Mouse (Mus musculus) embryonic facial prominence, embryonic 15.5 days (tissue): ENCODE measurements around the gene Ccdc187. TPM values are rescaled to one million over a fixed set of nuclear protein-coding genes. Genes with fewer than 3 reads are reported as not detected.

Source experiments
- ATAC-seq: fragments of 200-750 bp; cut with Nextera tagmentation; 2 replicates; pipeline ENCODE4 v1.8.0; 2017; ENCODE audit warnings: low read depth, moderate TSS enrichment; ENCODE audit not compliant: insufficient number of reproducible peaks, low FRiP score, low TSS enrichment
- H3K27ac ChIP-seq: fragments of 300-500 bp; sonication (generic); replicated peaks from 2 replicates; pipeline ENCODE4 v1.5.1; 2015; ENCODE audit warnings: mild to moderate bottlenecking, inconsistent platforms
- H3K27me3 ChIP-seq: fragments of 300-500 bp; sonication (generic); 2 replicates; pipeline ENCODE4 v1.6.1; 2015; ENCODE audit warnings: inconsistent platforms
- H3K36me3 ChIP-seq: fragments of 300-500 bp; sonication (generic); 2 replicates; pipeline ENCODE4 v1.6.1; 2015; ENCODE audit warnings: mild to moderate bottlenecking, inconsistent platforms
- H3K4me1 ChIP-seq: fragments of 300-500 bp; sonication (generic); 2 replicates; pipeline ENCODE4 v1.6.1; 2015; ENCODE audit warnings: inconsistent platforms
- H3K4me2 ChIP-seq: fragments of 300-500 bp; sonication (generic); replicated peaks from 2 replicates; pipeline ENCODE4 v1.6.1; 2015; ENCODE audit warnings: mild to moderate bottlenecking, inconsistent platforms
- H3K4me3 ChIP-seq: fragments of 300-500 bp; sonication (generic); replicated peaks from 2 replicates; pipeline ENCODE4 v1.5.1; 2015; ENCODE audit warnings: mild to moderate bottlenecking, inconsistent platforms
- H3K9ac ChIP-seq: fragments of 300-500 bp; sonication (generic); 2 replicates; pipeline ENCODE4 v1.6.1; 2015; ENCODE audit warnings: inconsistent platforms
- H3K9me3 ChIP-seq: fragments of 300-500 bp; sonication (generic); replicated peaks from 2 replicates; pipeline ENCODE4 v1.6.1; 2016; ENCODE audit warnings: inconsistent platforms
- WGBS: fragments of 180-500 bp; shearing (Covaris S2); methylation state at CpG from one replicate; pipeline ENCODE4 v1.1.7; 2015; 5-methylcytosine and 5-hydroxymethylcytosine counted together
- polyA plus RNA-seq: library from polyadenylated mRNA; unstranded; fragments of >200 nt; fragmentation: Nextera tagmentation; extraction: Ambion mirVana; gene quantifications from 2 replicates; pipeline ENCODE4 v1.2.1, GENCODE M21; 2015

The Ccdc187 gene
- polyA plus RNA-seq, 1 experiment from 2014 or later = 1.1 TPM

GRCm38 (mm10) chr2:26315925-26316311 lies 21.6 kb upstream of the Ccdc187 start:
- Histone ChIP-seq H3K4me1 (peaks cover 72% of the 10 kb centered on the region), H3K27me3 (no peaks in the 10 kb centered on the region), H3K4me2 (peak overlapping the region; percentile 77), H3K36me3 (no peaks in the 10 kb centered on the region), H3K9me3 (no peaks in the 10 kb centered on the region), H3K27ac (peak overlapping the region; percentile 98), H3K9ac (peak overlapping the region; percentile 94), H3K4me3 (peak overlapping the region; percentile 77)
- peak; percentile 1; the same call in 1 of the 2 replicates for ATAC-seq
- under 1% methylated on average over 11 of the region's 11 CpGs for WGBS

- Histone ChIP-seq H3K4me1 (peaks cover 67% of the 10 kb centered on the region), H3K27ac (peak within 1 kb of the TSS; percentile 98), H3K9me3 (no peaks in the 10 kb centered on the region), H3K4me3 (peak within 1 kb of the TSS; percentile 77), H3K9ac (peak within 1 kb of the TSS; percentile 94), H3K4me2 (peak within 1 kb of the TSS; percentile 77), H3K27me3 (no peaks in the 10 kb centered on the region), H3K36me3 (no peaks in the 10 kb centered on the region)
- 0% methylated on average over 64 of the region's 66 CpGs for WGBS
- ATAC-seq = peak; percentile 84
Measured at GRCm38 (mm10) chr2:26315072-26315924, 20.9 kb upstream of the Ccdc187 start, which contains the start of gene Gpsm1. Gpsm1 (plus strand) TSS chr2:26315515.

GRCm38 (mm10) chr2:26314281-26315071 lies 20.1 kb upstream of the Ccdc187 start:
- no peak overlapping the region for H3K9ac ChIP-seq
- H3K36me3 ChIP-seq = no peaks in the 10 kb centered on the region
- peak overlapping the region; percentile 77 for H3K4me3 ChIP-seq
- H3K9me3 ChIP-seq = no peaks in the 10 kb centered on the region
- WGBS = 23% methylated on average over 13 of the region's 13 CpGs
- no peaks in the 10 kb centered on the region for H3K27me3 ChIP-seq
- ATAC-seq = peak; percentile 48
- peak overlapping the region; percentile 98 for H3K27ac ChIP-seq
- peaks cover 67% of the 10 kb centered on the region for H3K4me1 ChIP-seq
- H3K4me2 ChIP-seq = peak overlapping the region; percentile 77

- WGBS = 85% methylated on average over 1 of the region's 1 CpGs
- peaks cover 64% of the 10 kb centered on the region for H3K4me1 ChIP-seq
Measured at GRCm38 (mm10) chr2:26313394-26313793, 19.0 kb upstream of the Ccdc187 start.

GRCm38 (mm10) chr2:26312812-26313211 lies 18.5 kb upstream of the Ccdc187 start:
- Histone ChIP-seq H3K9ac (no peak overlapping the region), H3K4me2 (no peak overlapping the region), H3K4me3 (no peak overlapping the region), H3K36me3 (no peaks in the 10 kb centered on the region), H3K27ac (no peak overlapping the region), H3K9me3 (no peaks in the 10 kb centered on the region), H3K4me1 (peaks cover 58% of the 10 kb centered on the region), H3K27me3 (no peaks in the 10 kb centered on the region)
- no peak for ATAC-seq
- WGBS = 64% methylated on average over 2 of the region's 2 CpGs

More at GRCm38 (mm10) chr2:26313394-26313793, 19.0 kb upstream of the Ccdc187 start:
- Histone ChIP-seq H3K27me3 (no peaks in the 10 kb centered on the region), H3K36me3 (no peaks in the 10 kb centered on the region), H3K27ac (peak overlapping the region; percentile 98; the same call in 1 of the 2 replicates), H3K9ac (no peak overlapping the region), H3K4me3 (no peak overlapping the region), H3K4me2 (no peak overlapping the region), H3K9me3 (no peaks in the 10 kb centered on the region)
- ATAC-seq = no peak

- Histone ChIP-seq H3K27ac (peak overlapping the region; percentile 7; the same call in 1 of the 2 replicates), H3K36me3 (no peaks in the 10 kb centered on the region), H3K4me3 (no peak overlapping the region), H3K27me3 (no peaks in the 10 kb centered on the region), H3K9ac (no peak overlapping the region), H3K4me2 (no peak overlapping the region), H3K4me1 (peaks cover 50% of the 10 kb centered on the region), H3K9me3 (no peaks in the 10 kb centered on the region)
- WGBS = 57% methylated on average over 5 of the region's 5 CpGs
- no peak for ATAC-seq
Measured at GRCm38 (mm10) chr2:26311936-26312335, 17.6 kb upstream of the Ccdc187 start.

- Histone ChIP-seq H3K9me3 (no peaks in the 10 kb centered on the region), H3K27ac (peak overlapping the region; percentile 92), H3K36me3 (no peaks in the 10 kb centered on the region), H3K9ac (peak overlapping the region; percentile 3; the same call in 1 of the 2 replicates), H3K27me3 (no peaks in the 10 kb centered on the region), H3K4me3 (no peak overlapping the region), H3K4me1 (peaks cover 33% of the 10 kb centered on the region), H3K4me2 (0 out of 2 replicates have a peak overlapping the region, but pooled peaks have one; percentile 12)
- WGBS = 4% methylated on average over 10 of the region's 10 CpGs
- peak; percentile 90 for ATAC-seq
Measured at GRCm38 (mm10) chr2:26309739-26310138, 15.4 kb upstream of the Ccdc187 start.

- no peaks in the 10 kb centered on the region for H3K36me3 ChIP-seq
- no peak overlapping the region for H3K4me2 ChIP-seq
- H3K27ac ChIP-seq = no peak overlapping the region
- no peak for ATAC-seq
- peaks cover 4% of the 10 kb centered on the region; the same call in 1 of the 2 replicates for H3K9me3 ChIP-seq
- H3K4me1 ChIP-seq = peaks cover 19% of the 10 kb centered on the region
- no peak overlapping the region for H3K9ac ChIP-seq
- 85% methylated on average over 3 of the region's 3 CpGs for WGBS
- no peak overlapping the region for H3K4me3 ChIP-seq
- H3K27me3 ChIP-seq = no peaks in the 10 kb centered on the region
Measured at GRCm38 (mm10) chr2:26306702-26307101, 12.3 kb upstream of the Ccdc187 start.

GRCm38 (mm10) chr2:26305555-26305954 lies 11.2 kb upstream of the Ccdc187 start:
- no peak for ATAC-seq
- H3K4me2 ChIP-seq = no peak overlapping the region
- H3K27me3 ChIP-seq = no peaks in the 10 kb centered on the region
- 59% methylated on average over 2 of the region's 2 CpGs for WGBS
- H3K9ac ChIP-seq = no peak overlapping the region
- H3K4me1 ChIP-seq = peaks cover 19% of the 10 kb centered on the region
- no peaks in the 10 kb centered on the region for H3K36me3 ChIP-seq
- H3K9me3 ChIP-seq = peaks cover 4% of the 10 kb centered on the region; the same call in 1 of the 2 replicates
- H3K4me3 ChIP-seq = no peak overlapping the region
- H3K27ac ChIP-seq = no peak overlapping the region

- peaks cover 22% of the 10 kb centered on the region for H3K4me1 ChIP-seq
Measured at GRCm38 (mm10) chr2:26304711-26305110, 10.4 kb upstream of the Ccdc187 start.

GRCm38 (mm10) chr2:26302005-26302503 lies 7.7 kb upstream of the Ccdc187 start:
- Histone ChIP-seq H3K4me3 (no peak overlapping the region), H3K4me1 (peaks cover 37% of the 10 kb centered on the region), H3K36me3 (no peaks in the 10 kb centered on the region), H3K9ac (no peak overlapping the region), H3K9me3 (peaks cover 4% of the 10 kb centered on the region; the same call in 1 of the 2 replicates), H3K4me2 (no peak overlapping the region), H3K27ac (no peak overlapping the region), H3K27me3 (peaks cover 7% of the 10 kb centered on the region; the same call in 1 of the 2 replicates)
- 86% methylated on average over 10 of the region's 10 CpGs for WGBS
- no peak for ATAC-seq

More at GRCm38 (mm10) chr2:26304711-26305110, 10.4 kb upstream of the Ccdc187 start:
- Histone ChIP-seq H3K4me3 (no peak overlapping the region), H3K9me3 (peaks cover 4% of the 10 kb centered on the region; the same call in 1 of the 2 replicates), H3K27me3 (0 out of 2 replicates have a peak, but pooled peaks cover 3% of the 10 kb centered on the region), H3K27ac (no peak overlapping the region), H3K36me3 (no peaks in the 10 kb centered on the region), H3K4me2 (no peak overlapping the region), H3K9ac (no peak overlapping the region)
- WGBS = 67% methylated on average over 1 of the region's 1 CpGs
- ATAC-seq = no peak
